Mouse (Mus musculus) olfactory bulb, adult 2 months (tissue): ENCODE measurements at regions not wholly inside any gene's neighbourhood (a gene's known extent, or its start where the extent isn't known, plus 50 kb on each side); places are given as distances from the start of the nearest gene placed in this dataset.

Experiments used
- H3K27ac ChIP-seq: fragments of 200-500 bp; 2 replicates; pipeline ENCODE4 v1.5.1; 2012; ENCODE audit warnings: low read depth, low read length; ENCODE audit not compliant: insufficient read depth
- H3K4me1 ChIP-seq: fragments of 200-500 bp; 2 replicates; pipeline ENCODE4 v1.6.1; 2012; ENCODE audit warnings: low read length; ENCODE audit not compliant: control insufficient read depth, insufficient read depth
- H3K4me3 ChIP-seq: fragments of 200-500 bp; 2 replicates; pipeline ENCODE4 v1.5.1; 2012; ENCODE audit warnings: mild to moderate bottlenecking, low read depth, low read length, moderate library complexity; ENCODE audit not compliant: insufficient read depth
- CTCF ChIP-seq: fragments of 200-500 bp; IDR thresholded peaks from 2 replicates; pipeline ENCODE4 v1.5.1; 2012; ENCODE audit warnings: low read depth, mild to moderate bottlenecking, low read length, moderate library complexity; ENCODE audit not compliant: insufficient read depth
- POLR2A ChIP-seq: fragments of 200-500 bp; IDR thresholded peaks from 2 replicates; pipeline ENCODE4 v1.6.1; 2012; ENCODE audit warnings: mild to moderate bottlenecking, low read depth, low read length, moderate library complexity; ENCODE audit not compliant: insufficient read depth
- WGBS: fragments of 180-500 bp; shearing (Covaris S2); methylation state at CpG from one replicate; pipeline ENCODE4 v1.1.7; 2018; 5-methylcytosine and 5-hydroxymethylcytosine counted together

DNA sequence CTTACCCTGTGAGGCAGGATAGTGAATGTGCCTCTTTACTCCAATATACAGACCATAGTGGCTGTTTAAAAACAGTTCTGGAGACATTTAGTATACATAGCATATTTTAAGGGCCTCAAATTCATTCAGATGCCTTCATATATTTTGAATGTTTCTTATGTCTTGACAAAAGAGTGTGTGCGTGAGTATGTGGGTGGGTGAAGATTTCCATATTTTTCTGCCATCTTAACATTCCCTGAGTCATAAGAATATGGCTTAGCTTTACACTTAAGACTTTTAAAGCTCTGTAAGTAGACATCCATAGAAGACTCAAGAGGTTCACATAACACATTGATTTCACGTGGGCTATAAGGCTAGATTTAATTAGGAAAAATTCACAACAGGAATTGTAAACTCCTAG lies 81.3 kb upstream of the Mycbp2 start:
- H3K27ac ChIP-seq = no peak overlapping the region
- 90% methylated on average over 2 of the region's 2 CpGs for WGBS

DNA sequence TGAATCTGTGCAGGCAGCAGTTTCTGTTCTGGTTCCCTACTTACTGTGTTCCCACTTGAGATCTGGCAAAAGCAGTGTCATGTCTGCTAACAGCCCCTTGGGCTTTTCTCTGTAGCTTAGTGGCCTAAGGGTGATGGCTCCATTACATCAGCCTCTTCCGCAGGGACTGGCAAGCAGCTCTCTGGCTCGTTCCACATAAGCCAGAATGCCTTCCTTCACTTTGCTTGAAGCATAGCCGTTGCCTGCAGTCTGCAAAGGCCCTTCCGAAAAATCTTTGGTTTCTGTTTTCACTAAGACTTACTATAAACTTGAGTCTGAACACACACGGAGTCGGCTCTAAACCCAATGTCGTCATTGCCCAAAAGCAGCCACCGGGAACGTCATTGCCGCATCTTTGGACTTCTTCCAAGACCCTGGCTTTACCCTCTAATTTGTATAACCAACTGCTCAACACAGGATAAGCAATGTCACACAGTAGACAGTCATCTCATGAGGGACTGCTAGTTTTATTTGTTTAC lies 74.8 kb upstream of the Mycbp2 start:
- no peak overlapping the region for H3K27ac ChIP-seq
- no peak for TF ChIP-seq CTCF
- no peak for TF ChIP-seq POLR2A
- peaks cover 7% of the 10 kb centered on the region; the same call in 1 of the 2 replicates for H3K4me1 ChIP-seq
- H3K4me3 ChIP-seq = no peak overlapping the region
- WGBS = 25% methylated on average over 10 of the region's 10 CpGs

More for the DNA sequence above, 81.3 kb upstream of the Mycbp2 start:
- no peak for TF ChIP-seq POLR2A
- no peak for TF ChIP-seq CTCF
- Histone ChIP-seq H3K4me3 (no peak overlapping the region), H3K4me1 (no peaks in the 10 kb centered on the region)

DNA sequence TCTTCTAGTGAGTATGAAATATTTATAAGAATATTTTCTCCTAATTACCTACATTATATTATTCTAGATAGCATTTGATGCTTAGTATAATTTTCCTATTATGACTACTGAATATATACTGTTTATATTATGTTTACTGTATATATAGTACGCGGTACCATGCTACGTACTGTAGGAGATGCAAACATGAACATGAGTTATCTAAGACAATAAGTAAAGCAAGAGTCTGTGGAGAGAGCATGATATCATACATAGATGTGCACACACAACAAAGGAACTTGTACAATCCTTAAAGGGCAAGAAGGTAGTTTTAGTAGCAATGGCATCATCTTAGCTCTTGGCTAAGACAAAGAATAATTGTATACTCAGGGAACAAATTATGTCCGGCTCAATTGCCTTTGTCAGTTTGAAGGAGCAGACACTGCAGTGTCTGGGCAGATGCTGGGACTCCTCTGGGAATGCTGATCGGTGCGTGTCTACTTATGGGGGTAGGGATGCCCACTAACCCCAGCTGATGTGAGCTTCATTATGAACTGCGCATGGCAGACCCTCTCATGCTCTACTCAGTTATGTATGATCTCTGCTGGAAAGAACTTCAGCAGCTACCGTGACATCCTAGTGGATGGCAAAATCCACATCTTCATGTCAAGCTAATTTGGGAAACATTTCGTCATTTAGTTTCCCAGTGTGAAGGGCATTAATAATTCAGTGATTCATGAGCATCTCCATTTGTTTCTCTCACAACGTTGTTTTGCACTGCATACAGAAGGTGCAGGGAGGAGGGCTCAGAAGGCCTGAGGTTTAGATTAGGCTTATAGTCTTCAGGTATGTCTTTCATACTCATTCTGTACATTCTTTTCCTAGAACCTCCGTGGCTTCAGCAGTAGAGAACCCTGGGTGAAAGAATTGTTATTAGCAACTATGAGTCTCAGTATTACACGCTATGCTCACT lies 70.8 kb upstream of the Mycbp2 start:
- peaks cover 7% of the 10 kb centered on the region; the same call in 1 of the 2 replicates for H3K4me1 ChIP-seq
- TF ChIP-seq POLR2A = no peak
- TF ChIP-seq CTCF = no peak
- WGBS = 74% methylated on average over 12 of the region's 12 CpGs
- H3K4me3 ChIP-seq = no peak overlapping the region
- H3K27ac ChIP-seq = no peak overlapping the region

- TF ChIP-seq CTCF (no peak), POLR2A (no peak)
- no peak overlapping the region for H3K27ac ChIP-seq
- 86% methylated on average over 2 of the region's 2 CpGs for WGBS
- H3K4me3 ChIP-seq = no peak overlapping the region
- no peaks in the 10 kb centered on the region for H3K4me1 ChIP-seq
Observed at GRCm38 (mm10) chr14:103404611-103405010, 58.0 kb upstream of the Mycbp2 start.

- Histone ChIP-seq H3K4me1 (no peaks in the 10 kb centered on the region), H3K4me3 (no peak overlapping the region), H3K27ac (no peak overlapping the region)
- TF ChIP-seq POLR2A (no peak), CTCF (no peak)
- 51% methylated on average over 3 of the region's 3 CpGs for WGBS
Observed at GRCm38 (mm10) chr14:103403054-103403453, 56.4 kb upstream of the Mycbp2 start.

- H3K4me3 ChIP-seq = no peak overlapping the region
- H3K27ac ChIP-seq = no peak overlapping the region
- H3K4me1 ChIP-seq = no peaks in the 10 kb centered on the region
- WGBS = 78% methylated on average over 2 of the region's 2 CpGs
- TF ChIP-seq CTCF (no peak), POLR2A (no peak)
Observed at GRCm38 (mm10) chr14:103401983-103402382, 55.4 kb upstream of the Mycbp2 start.

DNA sequence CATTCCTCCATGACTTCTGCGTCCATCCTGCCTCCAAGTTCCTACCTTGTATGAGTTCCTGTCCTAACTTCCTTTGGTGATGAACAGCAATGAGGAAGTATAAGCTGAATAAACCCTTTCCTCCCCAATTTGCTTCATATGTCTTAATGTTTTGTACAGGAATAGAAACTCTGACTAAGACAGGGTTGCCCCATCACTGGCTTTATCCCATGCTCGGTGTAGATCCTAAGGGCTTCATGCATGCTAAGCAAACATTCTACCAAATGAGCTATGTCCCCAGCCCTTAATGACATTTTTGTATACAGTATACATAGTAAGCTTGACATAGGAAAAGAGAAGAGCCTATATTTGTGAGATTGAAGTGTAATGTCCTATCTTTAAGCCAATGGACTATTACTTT lies 54.7 kb upstream of the Mycbp2 start:
- no peaks in the 10 kb centered on the region for H3K4me1 ChIP-seq
- 92% methylated on average over 2 of the region's 2 CpGs for WGBS

GRCm38 (mm10) chr14:103398401-103398800 lies 51.8 kb upstream of the Mycbp2 start:
- no peak overlapping the region for H3K4me3 ChIP-seq
- TF ChIP-seq POLR2A = no peak
- no peaks in the 10 kb centered on the region for H3K4me1 ChIP-seq
- 82% methylated on average over 1 of the region's 1 CpGs for WGBS
- no peak overlapping the region for H3K27ac ChIP-seq

More for the DNA sequence above, 54.7 kb upstream of the Mycbp2 start:
- TF ChIP-seq CTCF (no peak), POLR2A (no peak)
- H3K27ac ChIP-seq = no peak overlapping the region
- no peak overlapping the region for H3K4me3 ChIP-seq
